Mouse (Mus musculus): ENCODE results near the gene Arhgef2. TPM values are rescaled to one million over a fixed set of nuclear protein-coding genes. Genes with fewer than 3 reads are reported as not detected.

Arhgef2 gene
- polyA plus RNA-seq, 1 experiment = 210 TPM

DNA sequence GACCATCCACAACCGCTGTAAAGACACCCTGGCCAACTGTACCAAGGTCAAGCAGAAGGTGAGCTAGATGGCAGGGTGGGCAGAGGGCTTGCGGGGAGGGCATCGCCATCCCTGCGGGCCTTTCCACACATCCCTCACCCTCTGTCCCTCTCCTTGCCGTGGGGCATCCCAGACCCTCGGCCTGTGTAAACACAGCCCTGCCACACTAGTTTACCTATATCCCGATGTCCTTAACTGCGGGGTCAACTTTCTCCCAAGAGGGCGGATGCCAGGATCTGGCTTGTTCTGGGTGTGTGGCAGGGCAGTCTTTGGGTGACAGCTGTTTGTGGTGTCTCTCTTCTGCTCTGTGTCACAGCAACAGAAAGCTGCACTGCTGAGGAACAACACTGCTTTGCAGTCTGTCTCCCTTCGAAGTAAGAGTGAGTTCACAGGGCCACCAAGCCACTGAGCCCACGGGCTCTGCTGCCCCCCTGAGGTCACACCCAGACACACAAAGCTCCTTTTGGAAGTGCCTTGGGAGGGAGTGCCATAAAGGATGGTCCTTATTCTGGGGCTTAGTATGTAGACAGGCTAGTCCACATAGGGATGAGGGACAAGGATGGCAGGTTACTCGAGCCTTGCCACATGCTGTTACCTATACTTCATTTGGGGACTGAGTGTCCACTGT lies 26.3 kb downstream of the Arhgef2 start:
- H3K27ac ChIP-seq (ENCODE audit: insufficient read depth, low read length) = no peak overlapping the region
- 0 out of 2 replicates have a peak, but pooled peaks cover 5% of the 10 kb centered on the region for H3K4me1 ChIP-seq (ENCODE audit: control insufficient read depth, insufficient read depth, low read length)
- TF ChIP-seq POLR2A (IDR thresholded peaks at IDR 0.05; ENCODE audit: low read depth, low read length) (no peak), CTCF (IDR thresholded peaks at IDR 0.05; ENCODE audit: borderline replicate concordance, insufficient read depth, low read length) (peak; percentile 61; the same call in 1 of the 2 replicates)
- no peak overlapping the region for H3K4me3 ChIP-seq (ENCODE audit: insufficient read depth, low read length)

DNA sequence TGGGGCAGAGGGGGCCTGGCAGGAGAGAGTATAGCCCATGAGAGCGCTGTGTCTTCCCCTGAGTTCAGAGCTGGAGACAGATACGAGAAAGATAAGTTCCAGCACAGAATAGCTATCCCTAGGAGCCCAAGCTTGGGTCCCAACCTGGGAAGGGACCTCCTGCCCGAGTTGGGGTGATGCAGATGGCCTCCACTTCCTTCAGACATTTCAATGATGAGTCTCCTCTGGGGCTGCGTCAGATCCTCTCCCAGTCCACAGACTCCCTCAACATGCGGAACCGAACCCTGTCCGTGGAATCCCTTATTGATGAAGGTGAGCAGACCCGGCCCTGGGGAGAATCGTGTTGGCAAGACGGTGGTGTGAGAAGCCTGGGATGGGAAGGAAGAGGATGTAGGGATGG lies 27.3 kb downstream of the Arhgef2 start:
- H3K4me1 ChIP-seq (ENCODE audit: control insufficient read depth, insufficient read depth, low read length) = 0 out of 2 replicates have a peak, but pooled peaks cover 5% of the 10 kb centered on the region
- H3K4me3 ChIP-seq (ENCODE audit: insufficient read depth, low read length) = no peak overlapping the region
- TF ChIP-seq CTCF (IDR thresholded peaks at IDR 0.05; ENCODE audit: borderline replicate concordance, insufficient read depth, low read length) = no peak
- TF ChIP-seq POLR2A (IDR thresholded peaks at IDR 0.05; ENCODE audit: low read depth, low read length) = no peak
- no peak overlapping the region for H3K27ac ChIP-seq (ENCODE audit: insufficient read depth, low read length)

DNA sequence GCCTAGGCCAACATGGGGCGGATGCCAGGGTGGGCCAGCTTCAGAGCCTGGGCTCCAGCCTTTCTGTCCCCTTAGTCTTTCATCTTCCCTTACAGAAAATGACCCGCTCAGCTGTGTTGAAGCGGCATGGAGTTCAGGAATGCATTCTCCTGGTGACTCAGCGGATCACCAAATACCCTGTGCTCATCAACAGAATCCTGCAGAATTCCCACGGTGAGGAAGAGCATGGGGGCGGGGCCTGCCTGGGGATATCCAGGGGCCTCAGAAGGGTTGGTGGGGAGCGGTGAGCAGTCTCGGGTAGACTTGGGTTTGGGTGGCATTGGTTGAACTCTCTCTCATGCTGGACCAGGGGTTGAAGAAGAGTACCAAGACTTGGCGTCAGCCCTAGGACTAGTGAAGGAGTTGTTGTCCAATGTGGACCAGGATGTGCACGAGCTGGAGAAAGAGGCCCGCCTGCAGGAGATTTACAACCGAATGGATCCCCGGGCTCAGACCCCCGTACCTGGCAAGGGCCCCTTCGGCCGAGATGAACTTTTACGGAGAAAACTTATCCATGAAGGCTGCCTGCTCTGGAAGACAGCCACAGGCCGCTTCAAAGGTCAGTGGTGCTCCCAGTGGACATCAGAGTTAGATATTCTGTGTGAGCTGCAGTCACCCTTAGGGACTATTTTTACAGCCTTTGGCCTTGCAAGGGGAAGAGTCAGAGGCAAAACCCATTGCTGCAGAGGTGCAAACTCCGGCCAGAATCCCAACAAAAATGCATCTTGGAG lies 29.9 kb downstream of the Arhgef2 start:
- TF ChIP-seq POLR2A (IDR thresholded peaks at IDR 0.05; ENCODE audit: low read depth, low read length) (no peak), CTCF (IDR thresholded peaks at IDR 0.05; ENCODE audit: borderline replicate concordance, insufficient read depth, low read length) (no peak)
- no peak overlapping the region for H3K4me3 ChIP-seq (ENCODE audit: insufficient read depth, low read length)
- H3K4me1 ChIP-seq (ENCODE audit: control insufficient read depth, insufficient read depth, low read length) = no peaks in the 10 kb centered on the region
- no peak overlapping the region for H3K27ac ChIP-seq (ENCODE audit: insufficient read depth, low read length)

DNA sequence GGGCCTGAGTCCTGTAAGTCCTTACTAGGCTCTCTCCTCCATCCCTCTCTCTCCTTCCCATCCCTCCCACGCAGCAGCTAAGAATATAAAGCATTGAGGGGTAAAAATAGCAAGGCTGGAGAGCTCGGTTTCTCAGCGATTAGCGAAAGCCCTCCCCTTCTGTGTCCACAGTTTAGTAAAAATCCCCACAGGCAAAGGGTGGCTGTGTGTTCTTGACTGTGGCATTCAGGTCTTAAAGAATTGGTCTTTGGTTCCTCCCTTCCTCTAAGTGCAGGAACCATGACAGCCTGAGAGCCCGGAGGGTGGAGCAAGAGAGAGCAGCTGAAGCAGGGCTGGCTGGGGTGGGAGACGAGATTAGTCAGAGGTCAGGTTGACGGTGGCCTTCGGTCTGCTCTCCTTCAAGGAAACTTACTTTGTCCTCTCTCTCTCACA lies 30.8 kb downstream of the Arhgef2 start:
- Histone ChIP-seq H3K4me1 (ENCODE audit: control insufficient read depth, insufficient read depth, low read length) (no peaks in the 10 kb centered on the region), H3K4me3 (ENCODE audit: insufficient read depth, low read length) (no peak overlapping the region), H3K27ac (ENCODE audit: insufficient read depth, low read length) (no peak overlapping the region)
- no peak for TF ChIP-seq POLR2A (IDR thresholded peaks at IDR 0.05; ENCODE audit: low read depth, low read length)
- TF ChIP-seq CTCF (IDR thresholded peaks at IDR 0.05; ENCODE audit: borderline replicate concordance, insufficient read depth, low read length) = no peak

DNA sequence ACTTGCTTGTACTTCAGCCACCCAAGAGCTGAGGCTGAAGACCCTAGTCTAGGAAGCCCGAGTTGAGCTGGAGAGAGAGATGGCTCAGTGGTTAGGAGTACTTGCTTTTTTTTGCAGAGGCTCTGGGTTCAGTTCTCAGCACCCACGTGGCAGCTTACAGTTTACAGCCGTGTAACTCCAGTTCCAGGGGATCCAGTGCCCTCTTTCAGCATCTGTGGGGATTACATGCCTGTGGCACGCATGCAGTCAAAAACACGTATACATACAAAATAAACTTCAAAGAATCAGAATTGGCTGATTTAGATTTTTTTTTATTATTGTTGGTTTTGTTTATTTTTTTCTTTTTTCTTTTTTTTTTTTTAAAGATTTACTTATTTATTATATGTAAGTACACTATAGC lies 31.4 kb downstream of the Arhgef2 start:
- Histone ChIP-seq H3K4me3 (ENCODE audit: insufficient read depth, low read length) (no peak overlapping the region), H3K27ac (ENCODE audit: insufficient read depth, low read length) (no peak overlapping the region), H3K4me1 (ENCODE audit: control insufficient read depth, insufficient read depth, low read length) (no peaks in the 10 kb centered on the region)
- no peak for TF ChIP-seq POLR2A (IDR thresholded peaks at IDR 0.05; ENCODE audit: low read depth, low read length)
- no peak for TF ChIP-seq CTCF (IDR thresholded peaks at IDR 0.05; ENCODE audit: borderline replicate concordance, insufficient read depth, low read length)

DNA sequence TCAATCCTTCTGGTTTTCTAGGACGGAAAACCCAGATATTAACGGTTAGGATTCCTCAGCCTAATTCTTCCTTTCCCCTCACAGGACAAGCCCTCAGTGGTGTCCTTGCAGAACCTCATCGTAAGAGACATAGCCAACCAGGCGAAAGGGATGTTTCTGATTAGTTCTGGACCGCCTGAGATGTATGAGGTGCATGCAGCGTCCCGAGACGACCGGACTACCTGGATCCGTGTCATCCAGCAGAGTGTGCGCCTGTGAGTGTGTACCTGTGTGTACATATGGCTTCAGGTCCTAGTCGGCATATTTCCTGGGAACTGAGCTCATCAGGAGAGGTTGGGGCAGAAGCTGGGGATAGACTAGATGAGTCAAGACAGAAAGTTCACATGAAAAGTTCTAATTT lies 33.5 kb downstream of the Arhgef2 start:
- H3K4me1 ChIP-seq (ENCODE audit: control insufficient read depth, insufficient read depth, low read length) = no peaks in the 10 kb centered on the region
- H3K4me3 ChIP-seq (ENCODE audit: insufficient read depth, low read length) = no peak overlapping the region
- no peak overlapping the region for H3K27ac ChIP-seq (ENCODE audit: insufficient read depth, low read length)
- no peak for TF ChIP-seq POLR2A (IDR thresholded peaks at IDR 0.05; ENCODE audit: low read depth, low read length)
- no peak for TF ChIP-seq CTCF (IDR thresholded peaks at IDR 0.05; ENCODE audit: borderline replicate concordance, insufficient read depth, low read length)

DNA sequence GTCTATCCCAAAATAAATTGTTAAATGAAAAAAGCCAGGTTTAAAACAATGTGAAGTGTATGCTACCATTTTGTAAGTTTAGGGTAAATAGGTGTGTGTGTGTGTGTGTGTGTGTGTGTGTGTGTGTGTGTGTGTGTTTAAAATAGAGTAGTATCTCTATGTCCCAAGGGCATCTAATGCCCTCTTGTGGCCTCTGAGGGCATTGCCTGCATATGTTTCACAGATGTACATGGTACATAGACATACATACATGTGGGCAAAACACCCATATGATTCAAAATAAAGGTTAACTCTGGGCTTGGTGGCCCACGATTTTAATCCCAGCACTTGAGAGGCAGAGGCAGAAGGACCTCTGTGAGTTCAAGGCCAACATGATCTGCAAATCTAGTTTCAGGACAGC lies 34.9 kb downstream of the Arhgef2 start:
- TF ChIP-seq CTCF (IDR thresholded peaks at IDR 0.05; ENCODE audit: borderline replicate concordance, insufficient read depth, low read length) (0 out of 2 replicates have a peak, but pooled peaks have one; percentile 8), POLR2A (IDR thresholded peaks at IDR 0.05; ENCODE audit: low read depth, low read length) (no peak)
- Histone ChIP-seq H3K27ac (ENCODE audit: insufficient read depth, low read length) (no peak overlapping the region), H3K4me3 (ENCODE audit: insufficient read depth, low read length) (no peak overlapping the region), H3K4me1 (ENCODE audit: control insufficient read depth, insufficient read depth, low read length) (no peaks in the 10 kb centered on the region)

DNA sequence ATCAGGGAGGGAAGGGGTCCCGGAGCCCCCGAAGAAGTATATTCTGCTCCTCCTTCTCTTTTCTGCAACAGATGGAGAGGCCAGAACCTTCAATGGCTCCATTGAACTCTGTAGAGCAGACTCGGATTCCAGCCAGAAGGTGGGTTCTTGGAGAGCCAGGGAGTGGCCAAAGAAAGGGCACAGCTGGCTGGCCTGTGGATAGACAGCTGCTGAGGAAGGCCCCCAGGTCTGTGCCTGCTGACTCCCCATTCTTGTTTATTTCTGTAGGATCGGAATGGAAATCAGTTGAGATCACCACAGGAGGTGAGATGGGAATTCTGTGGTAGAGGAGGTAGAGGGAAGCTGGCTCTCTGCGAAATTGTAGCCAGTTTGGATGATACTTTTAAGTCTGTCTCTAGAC lies 37.3 kb downstream of the Arhgef2 start:
- H3K4me1 ChIP-seq (ENCODE audit: control insufficient read depth, insufficient read depth, low read length) = no peaks in the 10 kb centered on the region

DNA sequence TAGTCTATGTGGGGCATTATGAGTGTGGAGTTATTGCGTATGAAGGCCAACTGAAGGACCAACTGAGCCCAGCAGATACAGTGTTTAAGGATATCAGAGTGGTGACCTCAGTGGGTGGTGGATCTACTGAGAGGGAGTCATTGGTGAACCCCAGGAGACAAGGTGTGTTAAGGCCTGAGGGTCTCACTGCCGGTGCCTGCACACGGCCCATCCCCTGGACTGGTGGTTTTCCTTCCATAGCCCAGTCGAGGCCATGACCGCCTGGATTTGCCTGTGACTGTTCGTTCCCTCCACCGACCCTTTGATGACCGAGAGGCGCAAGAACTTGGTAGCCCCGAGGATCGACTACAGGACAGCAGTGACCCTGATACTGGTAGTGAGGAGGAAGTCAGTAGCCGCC lies 40.2 kb downstream of the Arhgef2 start:
- Histone ChIP-seq H3K4me1 (ENCODE audit: control insufficient read depth, insufficient read depth, low read length) (no peaks in the 10 kb centered on the region), H3K27ac (ENCODE audit: insufficient read depth, low read length) (no peak overlapping the region), H3K4me3 (ENCODE audit: insufficient read depth, low read length) (no peak overlapping the region)
- TF ChIP-seq POLR2A (IDR thresholded peaks at IDR 0.05; ENCODE audit: low read depth, low read length) = no peak
- no peak for TF ChIP-seq CTCF (IDR thresholded peaks at IDR 0.05; ENCODE audit: borderline replicate concordance, insufficient read depth, low read length)

More for the DNA sequence above, 37.3 kb downstream of the Arhgef2 start:
- Histone ChIP-seq H3K27ac (ENCODE audit: insufficient read depth, low read length) (no peak overlapping the region), H3K4me3 (ENCODE audit: insufficient read depth, low read length) (no peak overlapping the region)
- TF ChIP-seq POLR2A (IDR thresholded peaks at IDR 0.05; ENCODE audit: low read depth, low read length) = no peak
- no peak for TF ChIP-seq CTCF (IDR thresholded peaks at IDR 0.05; ENCODE audit: borderline replicate concordance, insufficient read depth, low read length)

DNA sequence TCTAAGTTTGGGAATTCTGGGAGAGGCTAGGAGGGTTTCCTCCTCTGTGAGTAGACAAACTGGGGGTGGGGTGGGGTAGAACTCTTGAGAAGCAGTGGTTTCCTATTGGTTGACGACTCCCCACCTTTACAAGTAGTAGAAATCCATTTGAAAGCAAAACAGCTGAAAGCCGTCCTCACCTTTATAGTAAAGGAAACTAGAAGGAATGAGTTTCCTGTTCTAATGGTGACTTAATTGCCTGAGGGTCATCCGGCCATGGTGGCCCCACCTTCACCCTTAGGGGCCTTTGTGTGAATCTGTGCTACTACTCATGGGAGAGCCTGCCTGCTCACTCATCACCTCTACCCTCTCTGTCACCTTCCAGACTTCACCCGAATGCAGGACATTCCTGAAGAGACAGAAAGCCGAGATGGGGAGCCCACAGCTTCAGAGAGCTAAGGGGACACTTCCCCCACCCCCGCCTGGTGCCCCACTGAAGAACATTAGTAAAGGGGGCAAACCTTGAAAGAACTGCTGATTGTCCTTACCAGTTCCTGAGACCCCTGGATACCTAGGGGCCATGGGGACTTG lies 40.7 kb downstream of the Arhgef2 start:
- H3K4me1 ChIP-seq (ENCODE audit: control insufficient read depth, insufficient read depth, low read length) = no peaks in the 10 kb centered on the region
- TF ChIP-seq POLR2A (IDR thresholded peaks at IDR 0.05; ENCODE audit: low read depth, low read length) (no peak), CTCF (IDR thresholded peaks at IDR 0.05; ENCODE audit: borderline replicate concordance, insufficient read depth, low read length) (no peak)
- no peak overlapping the region for H3K27ac ChIP-seq (ENCODE audit: insufficient read depth, low read length)
- no peak overlapping the region for H3K4me3 ChIP-seq (ENCODE audit: insufficient read depth, low read length)

Data from embryonic fibroblast, embryonic 13.5 days (primary cell).